20 mouse cellular contexts compared by ENCODE assay signal in the genomic region with DNA sequence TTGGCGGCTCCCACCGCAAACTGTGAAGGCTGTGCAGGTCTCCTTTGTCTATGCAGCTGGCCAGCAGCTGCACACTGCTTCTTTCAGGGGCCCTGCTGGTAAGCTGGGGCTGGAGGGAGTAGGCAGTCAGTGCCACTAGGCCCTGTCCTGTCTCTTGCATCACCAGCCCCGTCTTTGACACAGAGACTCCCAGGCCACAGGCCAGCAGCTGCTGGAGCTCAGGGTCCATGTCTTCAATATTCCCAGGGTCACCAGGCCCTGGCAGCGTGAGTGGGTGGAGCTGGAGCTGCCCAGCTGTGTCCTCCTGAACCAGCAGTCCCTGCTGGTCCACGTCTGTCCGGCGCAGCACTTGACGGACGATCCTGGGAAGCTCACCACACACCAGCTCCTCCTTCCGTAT. TPM values are rescaled to one million over a fixed set of nuclear protein-coding genes. Genes with fewer than 3 reads are reported as not detected.
DNase-seq lines count a peak whose midpoint lies in the region; ATAC-seq and TF ChIP-seq lines count a peak whose summit lies in the region.
"Had no signal": no experiment of that assay in that cellular context is flagged by ENCODE, and none has a peak within 500 bp of the region (broad histone marks: within the 10 kb centered on the region; RNA-seq: fewer than 3 reads in every experiment).

No protein-coding gene starts in this region.

- no peak overlapping the region for H3K4me3 ChIP-seq in kidney, embryonic 14.5 days (ENCODE audit: low read length)
- no peak overlapping the region for H3K4me3 ChIP-seq in liver, postnatal 0 days (ENCODE audit: low read depth, low read length)
- no peak overlapping the region for H3K4me3 ChIP-seq in liver, embryonic 12.5 days
- H3K4me3 ChIP-seq: erythroblast, embryonic 14.5 days; neural tube, embryonic 13.5 days had no signal

- H3K9ac ChIP-seq in kidney, embryonic 14.5 days (ENCODE audit: low read depth, low read length), result no peak overlapping the region
- H3K9ac ChIP-seq in liver, postnatal 0 days (replicated peaks), result no peak overlapping the region
- no peak overlapping the region for H3K9ac ChIP-seq in liver, embryonic 12.5 days
- H3K9ac ChIP-seq: liver, embryonic 14.5 days had no signal

- H3K4me2 ChIP-seq in kidney, embryonic 14.5 days (replicated peaks; ENCODE audit: low read depth, low read length), result no peak overlapping the region
- H3K4me2 ChIP-seq in liver, postnatal 0 days (ENCODE audit: low read depth, low read length), result peak overlapping the region; percentile 22; the same call in 1 of the 2 replicates
- no peak overlapping the region for H3K4me2 ChIP-seq in liver, embryonic 12.5 days
- H3K4me2 ChIP-seq: heart, embryonic 11.5 days; neural tube, embryonic 13.5 days had no signal

- no peak for ATAC-seq in kidney, embryonic 14.5 days (ENCODE audit: low FRiP score, low TSS enrichment)
- peak; percentile 72 for ATAC-seq in liver, postnatal 0 days
- ATAC-seq in liver, embryonic 12.5 days, result no peak
- peak; percentile 28; the same call in 1 of the 2 replicates for ATAC-seq in granulocyte monocyte progenitor cell, adult 5-6 weeks (replicated peaks; ENCODE audit: poor library complexity, severe bottlenecking)
- ATAC-seq: intestine, embryonic 16.5 days; midbrain, embryonic 16.5 days; Patski had no signal

- TF ChIP-seq EP300 in liver, postnatal 0 days (IDR thresholded peaks at IDR 0.05; ENCODE audit: low read depth), result no peak; the same call in 1 of the 2 replicates

- WGBS in kidney, embryonic 14.5 days, result 54% methylated on average over 10 of the region's 10 CpGs
- 67% methylated on average over 10 of the region's 10 CpGs for WGBS in liver, postnatal 0 days (ENCODE audit: insufficient replicate concordance)
- 62% methylated on average over 10 of the region's 10 CpGs for WGBS in liver, embryonic 12.5 days (ENCODE audit: insufficient replicate concordance)

- no peaks in the 10 kb centered on the region for H3K9me3 ChIP-seq in kidney, embryonic 14.5 days (ENCODE audit: control insufficient read depth, low read length)
- H3K9me3 ChIP-seq in liver, postnatal 0 days (ENCODE audit: low read length), result no peaks in the 10 kb centered on the region
- H3K9me3 ChIP-seq in liver, embryonic 12.5 days (replicated peaks), result no peaks in the 10 kb centered on the region
- H3K9me3 ChIP-seq: neural tube, embryonic 13.5 days had no signal

- no peaks in the 10 kb centered on the region for H3K4me1 ChIP-seq in kidney, embryonic 14.5 days (ENCODE audit: control insufficient read depth, insufficient read depth, low read length)
- H3K4me1 ChIP-seq in liver, postnatal 0 days (ENCODE audit: insufficient read depth), result peaks cover 28% of the 10 kb centered on the region
- H3K4me1 ChIP-seq in liver, embryonic 12.5 days, result peaks cover 7% of the 10 kb centered on the region; the same call in 1 of the 2 replicates
- H3K4me1 ChIP-seq: neural tube, embryonic 13.5 days had no signal

- no peaks in the 10 kb centered on the region for H3K36me3 ChIP-seq in kidney, embryonic 14.5 days (ENCODE audit: control insufficient read depth, insufficient read depth, low read length)
- H3K36me3 ChIP-seq in liver, postnatal 0 days (replicated peaks; ENCODE audit: insufficient read depth, low read length), result no peaks in the 10 kb centered on the region
- no peaks in the 10 kb centered on the region for H3K36me3 ChIP-seq in liver, embryonic 12.5 days
- H3K36me3 ChIP-seq: neural tube, embryonic 13.5 days had no signal

- DNase-seq in cerebellum, adult 11-12 months, result peak; percentile 21
- DNase-seq in cerebellum, postnatal 14 days, result no peak
- peak; percentile 52 for DNase-seq in kidney, adult 11 months
- DNase-seq in liver, postnatal 0 days, result peak; percentile 67
- no peak for DNase-seq in natural killer cell, adult 2 months (ENCODE audit: low spot score in 2 of 2)
- DNase-seq: B cell, adult 2 months; cerebellum, postnatal 25 days; gastrocnemius, postnatal 14 days; heart, postnatal 4 days had no signal

- TF ChIP-seq CTCF in liver, postnatal 0 days (IDR thresholded peaks at IDR 0.05; ENCODE audit: low read depth), result no peak

- no peak overlapping the region for H3K27ac ChIP-seq in kidney, embryonic 14.5 days (ENCODE audit: low read depth, low read length)
- no peak overlapping the region for H3K27ac ChIP-seq in liver, postnatal 0 days (ENCODE audit: low read depth)
- H3K27ac ChIP-seq in liver, embryonic 12.5 days, result no peak overlapping the region
- H3K27ac ChIP-seq: liver, embryonic 14.5 days; neural tube, embryonic 13.5 days had no signal

- no peaks in the 10 kb centered on the region for H3K27me3 ChIP-seq in kidney, embryonic 14.5 days (ENCODE audit: control insufficient read depth, insufficient read depth, low read length)
- H3K27me3 ChIP-seq in liver, postnatal 0 days (ENCODE audit: insufficient read depth, low read length), result 0 out of 2 replicates have a peak, but pooled peaks cover 3% of the 10 kb centered on the region
- peaks cover 8% of the 10 kb centered on the region for H3K27me3 ChIP-seq in liver, embryonic 12.5 days (replicated peaks)
- H3K27me3 ChIP-seq: Patski had no signal

RNA-seq across cellular contexts. Expression of a gene that starts 6.4 kb away (rescaled TPM):
- polyA plus RNA-seq in kidney, embryonic 14.5 days (2014; fragmentation: Nextera tagmentation; extraction: Ambion mirVana), result not detected in 2 replicates
- 0.13 TPM in 2 replicates for polyA plus RNA-seq in liver, postnatal 0 days (2015; fragmentation: Nextera tagmentation; extraction: Ambion mirVana)
- polyA plus RNA-seq in liver, embryonic 12.5 days (2016; fragmentation: Nextera tagmentation; extraction: Ambion mirVana), result 0.02 and 0.07 TPM in 2 replicates
- not detected in 2 replicates for total RNA-seq in granulocyte monocyte progenitor cell, adult 5-6 weeks (2014; fragmentation: Nextera tagmentation)
- not detected in 2 replicates for total RNA-seq in granulocyte monocyte progenitor cell, adult 5-6 weeks (2017)
- total RNA-seq: megakaryocyte progenitor cell, adult 5-6 weeks had no signal
- polyA plus RNA-seq: erythroblast, embryonic 14.5 days; liver, embryonic 14.5 days; midbrain, embryonic 16.5 days had no signal

RNA-seq across cellular contexts. Expression of a gene that starts 32.5 kb away (rescaled TPM):
- 1.9 and 3.9 TPM in 2 replicates for polyA plus RNA-seq in kidney, embryonic 14.5 days (2014; fragmentation: Nextera tagmentation; extraction: Ambion mirVana)
- 2.9 and 3.4 TPM in 2 replicates for polyA plus RNA-seq in liver, postnatal 0 days (2015; fragmentation: Nextera tagmentation; extraction: Ambion mirVana)
- 1.5 and 1.9 TPM in 2 replicates for polyA plus RNA-seq in liver, embryonic 12.5 days (2016; fragmentation: Nextera tagmentation; extraction: Ambion mirVana)
- total RNA-seq in granulocyte monocyte progenitor cell, adult 5-6 weeks (2014; fragmentation: Nextera tagmentation), result 1.3 and 8.5 TPM in 2 replicates
- 8.8 and 16.9 TPM in 2 replicates for total RNA-seq in granulocyte monocyte progenitor cell, adult 5-6 weeks (2017)

RNA-seq across cellular contexts. Expression of a gene that starts 52.7 kb away (rescaled TPM):
- 3.0 and 7.4 TPM in 2 replicates for polyA plus RNA-seq in kidney, embryonic 14.5 days (2014; fragmentation: Nextera tagmentation; extraction: Ambion mirVana)
- polyA plus RNA-seq in liver, postnatal 0 days (2015; fragmentation: Nextera tagmentation; extraction: Ambion mirVana), result 1.8 and 2.2 TPM in 2 replicates
- polyA plus RNA-seq in liver, embryonic 12.5 days (2016; fragmentation: Nextera tagmentation; extraction: Ambion mirVana), result 5.4 and 6.0 TPM in 2 replicates
- total RNA-seq in granulocyte monocyte progenitor cell, adult 5-6 weeks (2014; fragmentation: Nextera tagmentation), result 8.9 and 10.5 TPM in 2 replicates
- 10.5 and 11.3 TPM in 2 replicates for total RNA-seq in granulocyte monocyte progenitor cell, adult 5-6 weeks (2017)
- polyA plus RNA-seq: Patski had no signal

Comparison
In these comparisons a context has a peak if more than half of its experiments do, and no peak if none do; other contexts are left out.
1. DNase-seq: peak in cerebellum, adult 11-12 months (single experiment), kidney, adult 11 months (single experiment) and liver, postnatal 0 days (single experiment); none in cerebellum, postnatal 14 days (0 of 2) and natural killer cell, adult 2 months (0 of 2).
2. ATAC-seq: peak in liver, postnatal 0 days (single experiment) and granulocyte monocyte progenitor cell, adult 5-6 weeks (single experiment); none in kidney, embryonic 14.5 days (single experiment) and liver, embryonic 12.5 days (single experiment).